In genomic region chr4:127085761-127086160, GRCm38 (mm10) we compare ENCODE assay signal across 33 mouse cellular contexts. TPM values are rescaled to one million over a fixed set of nuclear protein-coding genes. Genes with fewer than 3 reads are reported as not detected.
"Had no signal": no experiment of that assay in that cellular context is flagged by ENCODE, and none has a peak within 500 bp of the region (broad histone marks: within the 10 kb centered on the region; RNA-seq: fewer than 3 reads in every experiment).

No protein-coding gene starts in this region.

- H3K36me3 ChIP-seq: liver, embryonic 15.5 days had no signal

- H3K27me3 ChIP-seq: limb, embryonic 12.5 days; limb, embryonic 13.5 days; limb, embryonic 15.5 days; liver, embryonic 12.5 days; liver, embryonic 13.5 days; liver, embryonic 15.5 days; lung, embryonic 15.5 days; megakaryocyte, embryonic 14.5 days; midbrain, embryonic 12.5 days; midbrain, embryonic 13.5 days; midbrain, embryonic 15.5 days; neural tube, embryonic 12.5 days; neural tube, embryonic 13.5 days had no signal

- ATAC-seq: liver, embryonic 12.5 days; liver, postnatal 0 days; lung, postnatal 0 days; midbrain, embryonic 13.5 days; midbrain, embryonic 15.5 days; midbrain, embryonic 16.5 days had no signal

- DNase-seq: left cerebral cortex, postnatal 4 days; liver; liver, embryonic 13.5 days; liver, postnatal 0 days; lung, adult 18-20 months; lung, adult 2 months; lung, embryonic 14.5 days; lung, postnatal 10 days; lung, postnatal 14 days; lung, postnatal 36 days; lung, postnatal 4 days; midbrain, embryonic 14.5 days had no signal

- H3K4me2 ChIP-seq: limb, embryonic 12.5 days; limb, embryonic 13.5 days; limb, embryonic 15.5 days; liver, embryonic 11.5 days; liver, embryonic 12.5 days; liver, embryonic 13.5 days; liver, embryonic 15.5 days; lung, embryonic 14.5 days; lung, embryonic 15.5 days; midbrain, embryonic 11.5 days; midbrain, embryonic 12.5 days; midbrain, embryonic 13.5 days; midbrain, embryonic 15.5 days; neural tube, embryonic 12.5 days; neural tube, embryonic 13.5 days had no signal

- H3K27ac ChIP-seq: limb, embryonic 10.5 days; limb, embryonic 12.5 days; limb, embryonic 13.5 days; limb, embryonic 15.5 days; liver, embryonic 12.5 days; liver, embryonic 13.5 days; liver, embryonic 14.5 days; liver, embryonic 15.5 days; lung, embryonic 15.5 days; macrophage; midbrain, embryonic 10.5 days; midbrain, embryonic 12.5 days; midbrain, embryonic 13.5 days; midbrain, embryonic 15.5 days; neural tube, embryonic 12.5 days; neural tube, embryonic 13.5 days had no signal

- H3K4me3 ChIP-seq: limb, embryonic 10.5 days; limb, embryonic 12.5 days; limb, embryonic 13.5 days; limb, embryonic 15.5 days; liver, embryonic 12.5 days; liver, embryonic 13.5 days; liver, embryonic 15.5 days; lung, embryonic 15.5 days; megakaryocyte, embryonic 14.5 days; midbrain, embryonic 10.5 days; midbrain, embryonic 12.5 days; midbrain, embryonic 13.5 days; midbrain, embryonic 15.5 days; myocyte; neural tube, embryonic 12.5 days; neural tube, embryonic 13.5 days had no signal

- H3K9ac ChIP-seq: limb, embryonic 12.5 days; limb, embryonic 13.5 days; limb, embryonic 15.5 days; liver, embryonic 12.5 days; liver, embryonic 13.5 days; liver, embryonic 14.5 days; liver, embryonic 15.5 days; liver, postnatal 0 days; lung, embryonic 14.5 days; lung, embryonic 15.5 days; midbrain, embryonic 12.5 days; midbrain, embryonic 13.5 days; midbrain, embryonic 15.5 days; neural tube, embryonic 12.5 days; neural tube, embryonic 13.5 days had no signal

- H3K4me1 ChIP-seq: limb, embryonic 10.5 days; limb, embryonic 12.5 days; limb, embryonic 13.5 days; limb, embryonic 15.5 days; liver, embryonic 12.5 days; liver, embryonic 13.5 days; liver, embryonic 15.5 days; lung, embryonic 15.5 days; megakaryocyte, embryonic 14.5 days; midbrain, embryonic 10.5 days; midbrain, embryonic 12.5 days; midbrain, embryonic 13.5 days; neural tube, embryonic 12.5 days; neural tube, embryonic 13.5 days had no signal

- H3K9me3 ChIP-seq: limb, embryonic 10.5 days; limb, embryonic 12.5 days; limb, embryonic 13.5 days; limb, embryonic 15.5 days; liver, embryonic 12.5 days; liver, embryonic 13.5 days; liver, embryonic 15.5 days; lung, embryonic 15.5 days; megakaryocyte, embryonic 14.5 days; midbrain, embryonic 10.5 days; midbrain, embryonic 12.5 days; midbrain, embryonic 13.5 days; midbrain, embryonic 15.5 days; neural tube, embryonic 12.5 days; neural tube, embryonic 13.5 days had no signal

RNA-seq across cellular contexts. Expression of gene Zmym6, which starts 8.6 kb away (rescaled TPM):
- polyA plus RNA-seq: myocyte had no signal
